22 mouse cellular contexts compared by ENCODE assay signal in the genomic region with DNA sequence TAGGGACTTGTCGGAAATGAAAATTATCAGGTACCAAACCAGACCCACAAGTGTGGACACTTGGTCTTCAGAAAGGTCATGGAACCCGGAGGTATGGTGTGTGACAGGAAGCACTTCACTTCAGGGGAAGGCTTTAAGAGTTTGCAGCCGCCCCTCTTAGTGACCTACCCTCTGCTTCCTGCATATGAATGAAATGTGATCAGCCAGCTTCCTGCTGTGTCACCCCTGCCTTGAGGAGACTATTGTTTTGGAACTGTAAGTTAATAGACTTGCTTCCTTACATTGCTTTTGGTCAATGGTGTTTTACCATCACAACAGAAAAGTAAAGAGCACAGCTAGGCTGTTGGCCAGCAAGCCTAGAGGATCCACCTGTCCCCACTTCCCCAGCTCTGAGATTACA.
DNase-seq lines count a peak whose midpoint lies in the region; ATAC-seq and TF ChIP-seq lines count a peak whose summit lies in the region.
"Had no signal": no experiment of that assay in that cellular context is flagged by ENCODE, and none has a peak within 500 bp of the region (broad histone marks: within the 10 kb centered on the region; RNA-seq: fewer than 3 reads in every experiment).

No protein-coding gene starts in this region.

- peak overlapping the region; percentile 32 for H3K27ac ChIP-seq in left cerebral cortex, adult 2 months
- H3K27ac ChIP-seq in ES-E14 (ENCODE audit: insufficient read depth, low read depth, low read length, poor library complexity, severe bottlenecking), result peak overlapping the region; percentile 31; the same call in 1 of the 2 replicates
- H3K27ac ChIP-seq in layer of hippocampus, adult 2 months, result no peak overlapping the region
- H3K27ac ChIP-seq in stomach, postnatal 0 days (replicated peaks), result no peak overlapping the region
- H3K27ac ChIP-seq: embryonic facial prominence, embryonic 10.5 days; embryonic facial prominence, embryonic 12.5 days; forebrain, embryonic 13.5 days; forebrain, embryonic 15.5 days had no signal

- DNase-seq in left cerebral cortex, adult 2 months (ENCODE audit: extremely low spot score in 1 of 2, low spot score in 2 of 2), result no peak
- no peak for DNase-seq in left cerebral cortex, postnatal 4 days
- DNase-seq in ES-E14 (ENCODE audit: low read depth, low spot score) (peak; percentile 24), ZHBTc4 (ENCODE audit: low read depth, low spot score) (peak; percentile 76)
- no peak for DNase-seq in layer of hippocampus, adult 2 months (ENCODE audit: low spot score in 2 of 2)
- no peak for DNase-seq in stomach, postnatal 0 days (ENCODE audit: low spot score)
- DNase-seq: adrenal gland, adult 2 months; adrenal gland, postnatal 10 days; adrenal gland, postnatal 25 days; B cell, adult 2 months; cerebellum, adult 11 months; cerebellum, adult 18-20 months; cerebellum, adult 8-10 months; cerebellum, adult 9-11 months; cerebellum, postnatal 14 days; forebrain, postnatal 0 days had no signal

- H3K27me3 ChIP-seq in stomach, postnatal 0 days (ENCODE audit: control insufficient read depth, insufficient read depth, low read length), result no peaks in the 10 kb centered on the region
- H3K27me3 ChIP-seq: CH12.LX; embryonic facial prominence, embryonic 12.5 days; forebrain, embryonic 13.5 days; forebrain, embryonic 15.5 days had no signal

- no peak for ATAC-seq in stomach, postnatal 0 days (ENCODE audit: low FRiP score, low TSS enrichment)
- ATAC-seq: CD4-positive, CD25-positive, alpha-beta regulatory T cell, adult 4 months; forebrain, embryonic 13.5 days; forebrain, embryonic 15.5 days; forebrain, postnatal 0 days had no signal

- H3K4me2 ChIP-seq in stomach, postnatal 0 days (replicated peaks; ENCODE audit: low read depth), result no peak overlapping the region
- H3K4me2 ChIP-seq: embryonic facial prominence, embryonic 12.5 days; forebrain, embryonic 13.5 days; forebrain, embryonic 15.5 days had no signal

- H3K36me3 ChIP-seq in ES-E14 (ENCODE audit: control insufficient read depth, insufficient read depth, low read length, poor library complexity, severe bottlenecking), result no peaks in the 10 kb centered on the region
- no peaks in the 10 kb centered on the region for H3K36me3 ChIP-seq in stomach, postnatal 0 days (ENCODE audit: control insufficient read depth, insufficient read depth, low read length)
- H3K36me3 ChIP-seq: embryonic facial prominence, embryonic 10.5 days; embryonic facial prominence, embryonic 12.5 days; forebrain, embryonic 15.5 days had no signal

- no peak overlapping the region for H3K9ac ChIP-seq in ES-E14 (ENCODE audit: insufficient read depth, low read depth, low read length, poor library complexity, severe bottlenecking)
- no peak overlapping the region for H3K9ac ChIP-seq in stomach, postnatal 0 days (ENCODE audit: low read length)
- H3K9ac ChIP-seq: embryonic facial prominence, embryonic 12.5 days; forebrain, embryonic 13.5 days; forebrain, embryonic 15.5 days; forebrain, postnatal 0 days had no signal

- H3K9me3 ChIP-seq in ES-E14 (ENCODE audit: control insufficient read depth, insufficient read depth, low read depth, low read length), result no peaks in the 10 kb centered on the region
- H3K9me3 ChIP-seq in stomach, postnatal 0 days (ENCODE audit: control insufficient read depth, low read length), result no peaks in the 10 kb centered on the region
- H3K9me3 ChIP-seq: embryonic facial prominence, embryonic 10.5 days; embryonic facial prominence, embryonic 12.5 days; forebrain, embryonic 13.5 days; forebrain, embryonic 15.5 days had no signal

- intact Hi-C loops in left cerebral cortex, adult 2 months (cut with DNase I), result no loop called here
- intact Hi-C loops in left cerebral cortex, postnatal 4 days (cut with DNase I), result no loop called here

- TF ChIP-seq CTCF in left cerebral cortex, adult 2 months (IDR thresholded peaks at IDR 0.05), result no peak
- no peak for TF ChIP-seq CTCF in layer of hippocampus, adult 2 months (conservative IDR thresholded peaks at IDR 0.05)
- no peak for TF ChIP-seq CTCF in stomach, postnatal 0 days (IDR thresholded peaks at IDR 0.05; ENCODE audit: low read depth)

- TF ChIP-seq EP300 in stomach, postnatal 0 days (optimal IDR thresholded peaks at IDR 0.05), result no peak

- no peak overlapping the region for H3K4me3 ChIP-seq in left cerebral cortex, adult 2 months
- no peak overlapping the region for H3K4me3 ChIP-seq in ES-E14 (ENCODE audit: insufficient read depth in 1 of 2, low read depth in 1 of 2, low read length in 2 of 2, poor library complexity in 1 of 2, severe bottlenecking in 1 of 2)
- no peak overlapping the region for H3K4me3 ChIP-seq in layer of hippocampus, adult 2 months
- H3K4me3 ChIP-seq in stomach, postnatal 0 days (ENCODE audit: low read depth, low read length), result no peak overlapping the region
- H3K4me3 ChIP-seq: embryonic facial prominence, embryonic 10.5 days; embryonic facial prominence, embryonic 12.5 days; forebrain, embryonic 13.5 days; forebrain, embryonic 15.5 days had no signal

- WGBS in stomach, postnatal 0 days, result 60% methylated on average over 3 of the region's 3 CpGs

- in situ Hi-C loops in ES-E14 (cut with MboI; ENCODE audit: low sequenced_read_pairs in 2 of 2, unreplicated experiment in 2 of 2), result no loop called here

- H3K4me1 ChIP-seq in ES-E14 (ENCODE audit: control insufficient read depth in 2 of 2, insufficient read depth in 2 of 2, low read length in 2 of 2, poor library complexity in 1 of 2), result peaks cover 0 to 9% of the 10 kb centered on the region in 2 experiments; a peak in 2 of 4 replicates
- no peaks in the 10 kb centered on the region for H3K4me1 ChIP-seq in stomach, postnatal 0 days (replicated peaks; ENCODE audit: control insufficient read depth, insufficient read depth)
- H3K4me1 ChIP-seq: embryonic facial prominence, embryonic 10.5 days; embryonic facial prominence, embryonic 12.5 days; forebrain, embryonic 13.5 days; forebrain, embryonic 15.5 days had no signal

TF ChIP-seq in ES-E14, 5 proteins besides CTCF, POLR2A, EP300 and RAD21:
- no peak for TF ChIP-seq MAFK (IDR thresholded peaks at IDR 0.05; ENCODE audit: insufficient read depth, low read depth, low read length)
- TF ChIP-seq HCFC1 (IDR thresholded peaks at IDR 0.05; ENCODE audit: borderline replicate concordance, insufficient read depth, low read length), result no peak
- TF ChIP-seq ZNF384 (IDR thresholded peaks at IDR 0.05; ENCODE audit: low read depth, low read length), result no peak
- no peak for TF ChIP-seq ZC3H11A (IDR thresholded peaks at IDR 0.05; ENCODE audit: borderline replicate concordance, low read depth, low read length)

Comparison
In these comparisons a context has a peak if more than half of its experiments do, and no peak if none do; other contexts are left out.
1. DNase-seq: peak in ES-E14 (single experiment) and ZHBTc4 (single experiment); none in left cerebral cortex, adult 2 months (0 of 2), left cerebral cortex, postnatal 4 days (single experiment), layer of hippocampus, adult 2 months (0 of 2) and stomach, postnatal 0 days (single experiment).
2. H3K27ac ChIP-seq: peak in left cerebral cortex, adult 2 months (single experiment) and ES-E14 (single experiment); none in layer of hippocampus, adult 2 months (single experiment) and stomach, postnatal 0 days (single experiment).